Mouse (Mus musculus) spleen, adult 18-20 months (tissue): ENCODE results near the gene Slc39a1.
"Not testable (repeated sequence)": the region's sequence is repeated elsewhere in the genome, so short reads cannot be mapped to it uniquely, and the experiment has no call there.

Experiments
- DNase-seq, 2 experiments: peaks; one replicate each; pipeline ENCODE4 v3.0.0; 2022; ENCODE audit warnings: mixed read lengths in 2 of 2

The Slc39a1 gene

DNA sequence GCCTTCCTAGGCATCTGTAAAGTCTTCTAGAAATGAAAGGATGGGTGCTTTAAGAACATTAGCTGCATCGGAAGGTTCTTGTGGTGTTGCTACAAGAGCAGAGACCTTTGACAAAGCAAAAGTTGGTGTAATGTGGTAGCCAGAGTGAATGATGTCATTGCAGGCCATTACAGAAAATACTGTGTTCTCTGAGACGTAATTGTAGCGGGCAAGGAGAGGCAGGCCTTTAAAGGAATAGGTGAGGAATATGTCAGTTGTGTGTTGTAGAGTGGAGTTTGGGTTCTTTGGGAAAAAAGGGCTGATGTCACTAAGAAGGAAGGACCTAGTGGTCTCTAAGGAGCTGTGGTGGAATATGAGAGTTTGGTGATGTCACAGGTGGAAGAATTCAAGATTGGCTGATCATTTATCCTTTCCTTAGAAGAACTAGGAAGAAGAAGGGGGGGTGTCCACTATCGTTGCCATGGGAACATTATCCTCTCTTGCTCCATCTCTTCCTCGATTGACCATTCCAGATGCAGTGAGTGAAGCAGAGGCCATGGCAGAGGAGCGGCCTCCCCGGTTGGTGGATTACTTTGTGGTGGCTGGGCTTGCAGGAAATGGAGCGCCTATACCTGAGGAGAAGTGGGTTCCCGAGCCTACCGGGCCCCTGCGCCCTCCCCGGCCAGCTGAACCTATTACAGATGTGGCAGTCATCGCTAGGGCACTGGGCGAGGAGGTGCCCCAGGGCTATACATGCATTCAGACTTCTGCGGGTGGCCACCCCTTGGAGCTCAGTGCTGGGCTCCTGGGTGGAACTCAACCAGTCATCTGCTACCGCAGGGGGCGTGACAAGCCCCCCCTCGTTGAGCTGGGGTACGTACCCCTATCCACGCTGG lies 19.2 kb downstream of the Slc39a1 start:
- no peak for DNase-seq

DNA sequence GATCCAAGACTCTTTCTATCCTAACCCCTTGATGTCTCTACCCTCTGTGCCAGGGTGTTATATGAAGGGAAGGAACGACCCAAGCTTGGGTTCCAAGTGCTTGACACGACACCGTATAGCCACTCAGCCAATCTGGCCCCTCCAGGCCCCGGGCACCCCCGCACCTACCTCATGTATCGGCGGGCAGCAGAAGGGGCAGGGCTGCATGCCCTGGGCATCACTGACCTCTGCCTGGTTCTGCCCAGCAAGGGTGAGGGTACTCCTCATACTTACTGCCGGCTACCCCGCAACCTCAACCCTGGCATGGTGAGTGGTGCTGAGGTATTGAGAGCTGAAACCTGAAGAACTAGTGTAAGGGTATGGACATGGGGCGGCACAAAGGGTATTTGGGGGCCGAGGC lies 20.2 kb downstream of the Slc39a1 start:
- DNase-seq: no peak

DNA sequence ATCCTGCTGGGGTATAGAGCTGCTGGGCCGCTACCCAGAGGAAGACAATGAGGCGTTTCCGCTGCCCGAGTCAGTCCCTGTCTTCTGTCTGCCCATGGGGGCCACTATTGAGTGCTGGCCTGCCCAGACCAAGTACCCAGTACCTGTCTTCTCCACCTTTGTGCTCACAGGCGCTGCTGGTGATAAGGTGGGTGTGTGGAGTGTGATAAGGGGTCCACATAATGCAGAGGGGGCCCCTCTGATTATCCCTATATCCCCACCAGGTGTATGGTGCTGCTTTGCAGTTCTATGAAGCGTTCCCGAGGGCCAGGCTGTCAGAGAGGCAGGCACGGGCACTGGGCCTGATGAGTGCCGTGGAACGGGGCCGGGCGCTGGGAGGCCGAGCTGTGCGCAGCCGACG lies 21.0 kb downstream of the Slc39a1 start:
- no peak for DNase-seq

DNA sequence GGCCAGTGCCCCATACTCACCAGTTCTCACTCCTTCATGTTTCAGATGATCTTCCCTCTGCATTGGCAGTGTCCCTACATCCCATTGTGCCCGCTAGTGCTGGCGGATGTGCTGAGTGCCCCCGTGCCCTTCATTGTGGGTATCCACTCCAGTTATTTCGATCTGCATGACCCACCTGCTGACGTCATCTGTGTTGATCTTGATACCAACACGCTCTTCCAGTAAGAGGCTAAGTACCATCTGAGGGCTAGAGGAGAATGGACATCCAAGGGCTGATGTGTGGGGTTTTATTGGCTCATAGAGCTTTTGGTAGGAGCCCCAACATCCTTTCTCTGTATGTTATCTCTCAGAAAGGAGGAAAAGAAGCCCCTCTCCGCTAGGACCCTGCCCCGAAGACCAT lies 22.8 kb downstream of the Slc39a1 start:
- DNase-seq: no peak

DNA sequence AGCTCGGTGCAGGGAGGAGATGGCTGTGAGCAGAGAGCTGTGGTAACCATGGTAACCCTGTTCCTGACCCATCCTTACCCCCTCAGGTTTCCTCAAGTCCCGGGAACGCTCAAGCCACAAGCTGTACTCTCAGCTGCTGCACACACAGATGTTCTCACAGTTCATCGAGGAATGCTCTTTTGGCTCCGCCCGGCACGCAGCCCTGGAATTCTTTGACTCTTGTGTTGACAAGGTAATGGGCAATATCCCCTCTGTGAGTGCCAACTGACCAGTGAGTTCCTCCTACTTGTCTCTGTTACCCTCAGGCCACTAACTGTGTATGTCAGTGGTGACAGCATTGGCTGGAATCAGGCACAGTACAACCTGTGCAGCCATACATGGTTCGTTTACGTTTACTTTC lies 24.2 kb downstream of the Slc39a1 start:
- no peak for DNase-seq

DNA sequence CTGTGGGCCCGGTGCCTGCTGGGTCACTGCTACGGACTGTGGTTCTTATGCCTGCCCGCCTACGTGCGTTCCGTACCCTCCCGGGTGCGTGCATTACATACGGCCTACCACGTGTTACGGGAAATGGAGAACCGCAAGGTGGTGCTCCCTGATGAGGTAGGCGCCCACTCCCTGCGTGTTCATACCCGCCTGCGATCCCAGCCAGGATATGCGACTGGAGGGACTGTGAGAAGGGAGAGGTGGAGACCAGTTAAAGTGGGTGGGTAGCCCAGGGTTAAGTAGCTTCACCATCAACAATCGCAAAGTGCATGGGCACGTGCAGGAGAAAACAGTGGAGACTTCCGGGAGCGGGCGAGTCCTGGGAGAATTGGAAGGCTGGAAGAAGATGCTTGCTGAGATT lies 25.9 kb downstream of the Slc39a1 start:
- DNase-seq: no peak

DNA sequence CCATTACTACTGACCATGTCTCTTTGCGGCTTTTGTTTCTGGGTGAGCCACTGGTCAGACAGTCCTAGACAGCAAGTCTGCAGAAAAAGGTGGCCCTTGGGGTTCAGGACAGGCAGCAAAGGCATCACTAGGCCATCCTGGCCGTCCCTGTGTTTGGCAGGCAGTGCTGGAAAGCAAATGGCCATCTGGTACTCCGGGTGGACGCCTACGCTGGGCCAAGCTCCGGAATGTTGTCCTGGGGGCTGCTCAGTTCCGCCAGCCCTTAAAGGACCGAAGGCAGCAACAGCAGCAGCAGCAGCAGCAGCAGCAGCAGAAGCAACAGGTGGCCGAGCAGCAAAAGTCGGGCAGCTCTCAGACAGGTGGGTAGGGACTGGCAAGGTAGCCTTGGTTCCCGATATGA lies 27.3 kb downstream of the Slc39a1 start:
- no peak for DNase-seq

DNA sequence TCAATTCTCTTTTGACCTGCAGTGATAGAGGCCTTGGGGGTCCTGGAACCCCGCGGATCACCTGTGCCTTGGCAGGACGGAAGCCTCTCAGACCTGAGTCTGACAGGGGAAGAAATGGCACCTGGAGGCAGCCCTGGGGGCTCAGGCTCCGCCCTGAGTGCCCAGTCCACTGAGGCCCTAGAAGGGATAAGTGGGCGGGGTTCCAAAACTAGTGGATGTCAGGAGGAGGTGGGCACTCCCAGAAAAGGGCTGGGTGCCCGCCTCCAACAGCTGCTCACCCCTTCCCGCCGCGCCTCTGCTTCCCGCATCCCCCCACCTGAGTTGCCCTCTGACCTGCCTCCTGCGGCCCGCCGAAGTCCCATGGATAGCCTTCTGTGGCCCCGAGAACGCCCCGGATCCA lies 28.9 kb downstream of the Slc39a1 start:
- DNase-seq: no peak

DNA sequence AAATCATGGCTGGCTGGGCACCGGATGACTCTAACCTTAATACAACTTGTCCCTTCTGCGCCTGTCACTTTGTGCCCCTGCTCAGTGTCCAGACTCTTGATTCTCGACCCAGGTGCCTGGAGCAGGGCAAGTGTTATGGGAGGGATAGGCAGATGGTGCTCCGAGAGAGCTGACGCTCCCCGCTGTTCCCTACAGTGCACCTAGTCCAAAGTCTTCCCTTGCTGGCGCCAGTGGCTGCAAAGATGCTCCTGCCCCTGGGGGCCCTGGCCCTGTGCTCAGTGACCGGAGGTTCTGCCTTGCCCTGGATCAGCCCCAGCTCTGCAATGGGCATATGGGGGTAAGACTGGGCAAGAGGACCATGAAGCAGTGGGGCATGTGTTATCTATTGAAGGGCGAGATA lies 29.8 kb downstream of the Slc39a1 start:
- no peak for DNase-seq

DNA sequence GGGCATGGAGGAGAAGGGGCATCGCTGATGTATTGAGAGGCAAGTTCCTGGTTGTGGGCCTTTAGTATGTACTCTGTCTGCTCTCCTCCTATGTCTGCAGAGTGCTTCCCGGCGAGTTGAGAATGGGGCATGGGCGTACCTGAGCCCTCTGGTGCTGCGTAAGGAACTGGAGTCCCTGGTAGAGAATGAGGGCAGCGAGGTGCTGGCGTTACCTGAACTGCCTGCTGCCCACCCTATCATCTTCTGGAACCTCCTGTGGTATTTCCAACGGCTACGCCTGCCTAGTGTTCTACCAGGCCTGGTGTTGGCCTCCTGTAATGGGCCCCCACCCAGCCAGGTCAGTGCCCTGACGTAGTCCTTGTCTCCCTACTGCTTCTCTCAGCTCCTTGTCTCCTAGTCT lies 30.2 kb downstream of the Slc39a1 start:
- DNase-seq: no peak

DNA sequence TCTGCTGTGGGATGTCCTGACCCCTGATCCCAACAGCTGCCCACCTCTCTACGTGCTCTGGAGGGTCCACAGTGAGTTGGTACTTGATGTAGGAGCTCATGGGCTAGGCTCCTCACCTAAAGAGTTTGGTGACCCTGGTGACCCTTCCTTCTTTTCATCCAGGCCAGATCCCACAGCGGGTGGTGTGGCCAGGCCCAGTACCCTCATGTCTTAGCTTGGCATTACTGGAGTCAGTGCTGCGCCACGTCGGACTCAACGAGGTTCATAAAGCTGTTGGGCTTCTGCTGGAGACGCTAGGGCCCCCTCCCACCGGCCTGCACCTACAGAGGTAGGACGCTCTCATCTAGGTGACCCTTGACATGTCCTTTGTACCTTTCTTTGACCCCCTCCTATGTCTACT lies 31.2 kb downstream of the Slc39a1 start:
- no peak for DNase-seq

DNA sequence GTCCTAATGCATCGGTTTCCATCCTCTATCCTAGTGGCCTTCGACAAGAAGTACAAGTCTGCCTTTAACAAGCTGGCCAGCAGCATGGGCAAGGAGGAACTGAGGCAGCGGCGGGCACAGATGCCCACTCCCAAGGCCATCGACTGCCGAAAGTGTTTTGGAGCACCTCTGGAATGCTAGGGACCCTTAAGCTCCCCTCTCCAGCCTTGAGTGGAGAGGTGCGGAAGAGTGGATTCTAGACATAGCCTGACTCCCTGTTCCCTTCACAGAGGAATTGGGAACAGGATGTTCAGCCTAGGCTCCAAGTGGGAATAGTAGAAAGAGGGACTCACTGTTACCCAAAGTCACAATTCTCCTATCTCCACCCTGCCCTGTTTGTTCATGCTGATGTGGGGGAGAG lies 31.8 kb downstream of the Slc39a1 start:
- DNase-seq: no peak

DNA sequence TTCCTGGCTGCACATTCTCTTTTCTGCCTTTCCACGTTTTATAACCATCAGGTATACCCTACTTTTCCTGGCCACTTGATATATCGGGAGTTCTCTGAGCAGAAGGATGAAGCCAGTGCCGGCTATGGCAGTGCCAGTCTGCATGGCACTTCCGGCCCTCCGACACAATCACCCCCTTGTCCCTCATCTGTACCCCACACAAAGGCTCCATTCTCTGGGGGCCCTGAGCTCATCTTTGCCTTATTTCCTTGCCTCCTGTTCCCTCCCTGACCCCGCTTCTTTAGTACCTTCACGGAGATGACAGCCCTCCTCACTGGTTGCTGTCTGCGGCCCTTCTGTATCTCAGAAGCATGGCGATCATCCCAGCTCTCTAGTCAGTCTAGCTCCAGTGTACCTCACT lies 32.7 kb downstream of the Slc39a1 start:
- no peak for DNase-seq

DNA sequence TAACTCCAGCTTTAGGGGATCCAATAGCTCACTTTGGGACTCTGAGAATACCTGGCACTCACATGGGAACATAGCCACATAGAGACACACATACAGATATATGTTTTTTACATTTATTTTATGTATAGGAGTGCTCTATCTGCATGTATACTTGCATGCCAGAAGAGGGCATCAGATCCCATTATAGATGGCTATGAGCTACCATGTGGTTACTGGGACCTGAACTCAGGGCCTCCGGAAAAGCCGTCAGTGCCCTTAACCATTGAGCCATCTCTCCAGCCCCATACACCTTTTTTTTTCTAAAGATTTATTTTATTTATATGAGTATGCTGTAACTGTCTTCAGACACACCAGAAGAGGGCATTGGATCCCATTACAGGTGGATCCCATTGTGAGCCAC lies 36.2 kb downstream of the Slc39a1 start:
- DNase-seq: no peak

DNA sequence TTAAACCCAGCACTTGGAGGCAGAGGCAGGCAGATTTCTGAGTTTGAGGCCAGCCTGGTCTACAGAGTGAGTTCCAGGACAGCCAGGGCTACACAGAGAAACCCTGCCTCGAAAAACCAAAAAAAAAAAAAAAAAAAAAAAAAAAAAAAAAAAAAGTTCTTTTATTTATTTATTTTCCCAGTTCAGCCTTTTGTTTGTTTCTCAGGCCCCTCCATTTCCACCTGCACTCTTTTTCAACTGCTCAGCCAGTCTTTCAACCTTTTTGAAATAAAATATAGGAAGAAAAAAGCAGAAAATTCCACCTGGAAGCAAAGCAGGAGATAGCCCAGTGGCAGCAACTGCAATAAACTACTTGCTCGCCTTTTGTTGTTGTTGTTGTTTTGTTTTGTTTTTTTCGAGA lies 41.4 kb downstream of the Slc39a1 start:
- not testable (repeated sequence) for DNase-seq

DNA sequence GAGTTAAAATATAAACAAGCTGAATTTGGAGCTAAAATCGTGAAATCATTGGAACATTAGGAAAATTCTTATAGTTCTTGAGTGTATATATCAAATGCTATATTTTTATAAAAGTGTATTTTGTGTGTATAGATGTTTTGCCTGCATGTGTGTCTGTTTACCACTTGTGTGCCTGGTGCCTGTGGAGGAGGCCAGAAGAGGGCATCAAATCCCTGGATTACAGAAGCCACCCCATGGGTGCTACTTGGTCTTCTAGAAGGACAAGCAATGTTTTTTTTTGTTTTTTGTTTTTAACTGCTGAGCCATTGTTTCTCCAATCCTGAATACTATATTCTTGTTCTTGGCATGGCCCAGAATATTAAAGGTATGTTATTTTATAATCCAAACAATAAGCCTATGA lies 42.6 kb downstream of the Slc39a1 start:
- DNase-seq: no peak

DNA sequence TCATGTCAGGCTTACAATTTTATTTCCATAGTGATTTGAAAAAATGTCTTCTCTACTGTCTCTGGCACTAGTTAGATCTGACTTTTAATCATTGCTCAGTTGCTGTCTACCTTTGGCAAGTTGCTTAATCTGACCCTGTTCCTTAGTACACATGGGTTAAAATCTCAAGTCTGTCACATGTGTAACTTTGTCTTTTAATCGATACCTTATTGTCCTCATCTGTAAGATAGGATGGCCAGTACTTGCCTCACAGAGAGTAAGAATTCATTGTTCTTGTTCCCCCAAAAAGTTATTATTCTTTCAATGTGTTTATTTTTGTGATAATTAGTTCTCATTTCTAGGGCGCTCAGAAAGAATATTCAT lies 44.0 kb downstream of the Slc39a1 start:
- no peak for DNase-seq

DNA sequence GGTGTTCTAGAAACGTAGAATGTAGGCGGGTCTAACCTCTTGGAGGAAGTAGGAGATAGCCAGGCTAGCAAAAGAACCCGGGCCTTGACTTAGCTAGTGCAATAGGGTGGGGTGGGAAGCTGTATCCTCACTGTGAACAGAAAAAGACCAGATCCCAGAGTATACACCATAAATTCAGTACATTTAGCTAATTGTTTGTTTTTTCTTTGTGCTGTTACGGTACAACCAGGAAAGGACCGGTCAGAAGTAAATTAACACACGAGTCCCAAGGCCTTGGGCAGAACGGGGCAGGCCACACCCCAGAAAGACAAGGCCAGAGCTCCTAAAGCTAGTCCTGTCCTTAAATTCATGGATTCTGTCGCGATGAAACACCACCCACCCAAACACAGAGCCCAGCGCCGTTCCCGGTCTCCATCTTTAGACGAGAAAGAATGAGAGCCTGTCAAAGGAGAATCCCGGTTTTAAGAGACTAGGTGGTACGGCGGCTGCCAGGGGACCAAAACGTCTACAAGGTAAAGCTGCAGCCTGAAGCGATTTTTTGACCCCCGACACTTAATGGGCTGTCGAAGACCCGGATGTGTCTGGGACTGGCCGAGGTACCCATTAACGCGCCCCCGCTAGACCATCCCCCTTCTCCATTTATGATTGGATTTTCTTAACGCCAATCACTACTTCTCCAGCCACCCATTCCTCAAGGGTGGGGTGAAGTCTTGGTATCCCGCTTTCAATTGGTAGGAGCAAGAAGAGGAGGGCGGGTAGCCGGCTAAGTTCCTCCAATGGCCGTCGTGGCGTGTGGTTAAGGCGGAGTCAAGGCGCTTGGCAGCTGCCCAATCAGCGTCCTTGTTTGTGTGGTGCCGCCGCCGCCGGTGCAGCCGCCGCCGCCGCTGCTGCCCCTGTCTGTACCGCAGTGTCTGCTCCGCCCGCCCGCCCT lies 44.6 kb downstream of the Slc39a1 start, which contains the start of gene Gatad2b:
Gatad2b (plus strand) TSS at position 834 of the 931 bp plus-strand sequence.
- peak; percentile 91 to 95 for DNase-seq

DNA sequence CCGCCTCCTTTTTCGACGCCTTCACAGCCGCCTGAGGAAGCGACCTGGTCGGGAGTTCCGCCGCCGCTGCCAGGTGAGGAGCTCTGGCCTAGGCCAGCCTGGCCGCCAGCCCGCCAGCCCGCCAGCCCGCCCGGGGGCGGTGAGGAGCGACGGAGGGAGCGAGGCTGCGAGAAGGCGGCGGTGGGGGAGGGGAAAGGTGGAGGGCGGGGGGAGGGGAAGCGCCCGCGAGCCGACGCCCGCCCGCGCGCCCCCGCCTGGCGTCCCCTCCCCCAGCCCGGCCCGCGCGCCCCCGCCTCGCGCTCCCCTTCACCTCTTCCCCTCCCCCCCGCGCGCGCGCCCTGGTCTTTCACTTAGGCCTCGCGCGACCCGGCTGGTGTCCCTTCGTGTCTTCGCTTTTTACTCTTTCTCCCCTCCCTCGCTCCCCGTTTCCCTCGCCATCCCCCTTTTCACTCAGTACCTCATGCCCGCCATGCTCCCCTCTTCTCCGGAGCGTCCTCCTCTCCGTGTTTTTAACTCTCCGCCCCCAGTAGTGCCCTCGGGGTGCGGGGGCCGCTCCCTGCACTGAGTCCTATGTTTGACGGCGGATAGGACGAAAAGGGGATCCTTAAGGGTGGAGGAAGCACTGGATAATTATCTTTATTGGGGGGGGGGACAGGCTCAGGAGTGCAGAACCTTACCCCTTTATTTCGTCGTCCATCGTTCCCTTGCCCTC lies 45.5 kb downstream of the Slc39a1 start:
- peak; percentile 52 to 62 for DNase-seq

DNA sequence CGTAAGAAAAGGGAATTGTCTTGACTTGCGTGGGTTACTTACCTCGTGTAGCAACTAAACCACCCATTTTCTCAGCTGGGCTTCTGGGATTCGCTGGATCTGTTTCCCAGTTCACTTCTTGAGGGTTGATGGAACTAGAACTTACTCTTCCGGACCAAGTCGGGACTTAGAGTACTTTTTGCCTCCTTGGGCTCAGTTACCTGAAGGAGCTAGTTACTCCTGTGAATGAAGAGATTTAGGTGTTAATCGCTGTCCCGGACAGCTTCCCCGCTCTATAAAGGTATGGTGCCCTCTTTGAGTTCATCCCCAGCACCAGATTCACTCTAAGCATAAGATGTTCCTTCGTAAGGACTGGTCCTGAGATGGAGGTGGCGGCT lies 46.1 kb downstream of the Slc39a1 start:
- no peak for DNase-seq

DNA sequence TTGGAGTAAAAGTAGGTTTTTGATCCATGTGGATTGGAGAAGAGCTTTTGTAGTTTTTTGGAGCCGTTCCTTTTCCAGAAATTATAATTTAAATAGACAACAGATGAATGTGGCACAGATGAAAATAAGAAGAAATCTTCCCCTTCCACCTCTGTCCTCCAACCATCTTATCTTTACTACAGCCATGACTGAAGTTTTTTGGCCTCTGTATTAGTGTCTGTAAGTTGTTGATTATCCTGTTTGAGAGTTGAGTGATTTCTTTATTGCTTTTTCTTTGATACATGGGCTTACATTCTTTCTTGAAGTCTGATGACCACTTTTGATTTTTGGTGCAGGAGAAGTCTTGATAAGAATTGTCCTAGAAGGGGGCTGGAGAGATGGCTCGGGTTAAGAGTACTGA lies 46.7 kb downstream of the Slc39a1 start:
- no peak for DNase-seq
